In genomic region chr10:52033729-52034128, GRCm38 (mm10) we compare ENCODE assay signal across 32 mouse cellular contexts. TPM values are rescaled to one million over a fixed set of nuclear protein-coding genes. Genes with fewer than 3 reads are reported as not detected.
"Had no signal": no experiment of that assay in that cellular context is flagged by ENCODE, and none has a peak within 500 bp of the region (broad histone marks: within the 10 kb centered on the region; RNA-seq: fewer than 3 reads in every experiment).

No protein-coding gene starts in this region.

- DNase-seq: gastrocnemius, postnatal 14 days; heart, adult 18-20 months; heart, postnatal 10 days; heart, postnatal 4 days; kidney, adult 18-20 months; kidney, adult 8-10 months; kidney, postnatal 10 days; kidney, postnatal 25 days; kidney, postnatal 4 days; layer of hippocampus, postnatal 36 days; left cerebral cortex, postnatal 4 days had no signal

- H3K4me3 ChIP-seq: heart, embryonic 10.5 days; heart, embryonic 12.5 days; hindbrain, embryonic 10.5 days; hindbrain, embryonic 12.5 days; intestine, embryonic 15.5 days; layer of hippocampus, adult 2 months; limb, embryonic 13.5 days; limb, embryonic 15.5 days; liver, embryonic 12.5 days had no signal

- H3K4me2 ChIP-seq: heart, embryonic 12.5 days; hindbrain, embryonic 12.5 days; hindbrain, embryonic 14.5 days; intestine, embryonic 15.5 days; limb, embryonic 13.5 days; limb, embryonic 15.5 days; liver, embryonic 12.5 days had no signal

- ATAC-seq: hindbrain, embryonic 16.5 days; inflammation-experienced regulatory T-cells, adult 6 months; intestine, embryonic 15.5 days; intestine, postnatal 0 days; liver, embryonic 12.5 days had no signal

- H3K9ac ChIP-seq: heart, embryonic 12.5 days; hindbrain, embryonic 12.5 days; hindbrain, embryonic 14.5 days; intestine, embryonic 15.5 days; limb, embryonic 13.5 days; limb, embryonic 15.5 days; liver, embryonic 12.5 days had no signal

- H3K27ac ChIP-seq: heart, embryonic 10.5 days; hindbrain, embryonic 10.5 days; hindbrain, embryonic 12.5 days; hindbrain, embryonic 14.5 days; intestine, embryonic 15.5 days; layer of hippocampus, adult 2 months; limb, embryonic 13.5 days; limb, embryonic 15.5 days; liver, embryonic 12.5 days had no signal

- H3K36me3 ChIP-seq: heart, embryonic 10.5 days; heart, embryonic 12.5 days; hindbrain, embryonic 10.5 days; hindbrain, embryonic 12.5 days; intestine, embryonic 15.5 days; limb, embryonic 13.5 days; limb, embryonic 15.5 days; liver, embryonic 12.5 days had no signal

- H3K9me3 ChIP-seq: heart, embryonic 10.5 days; heart, embryonic 12.5 days; hindbrain, embryonic 10.5 days; hindbrain, embryonic 12.5 days; intestine, embryonic 15.5 days; limb, embryonic 13.5 days; limb, embryonic 15.5 days; liver, embryonic 12.5 days had no signal

- H3K4me1 ChIP-seq: hindbrain, embryonic 12.5 days; intestine, embryonic 15.5 days; limb, embryonic 13.5 days; liver, embryonic 12.5 days had no signal

RNA-seq across cellular contexts. Expression of gene Vgll2, which starts 11.4 kb away (rescaled TPM):
- total RNA-seq: granulocyte monocyte progenitor cell, adult 5-6 weeks; heart, postnatal 10 days; heart, postnatal 25 days; heart, postnatal 4 days; layer of hippocampus, adult 2 months; layer of hippocampus, postnatal 36 days; left cerebral cortex, adult 18-20 months; left cerebral cortex, adult 8-10 months; left cerebral cortex, postnatal 25 days; left cerebral cortex, postnatal 4 days; liver, adult 2 months had no signal
- polyA plus RNA-seq: heart, embryonic 14.5 days; inflammation-experienced regulatory T-cells, adult 6 months; intestine, postnatal 0 days; kidney, embryonic 14.5 days; liver, adult 2 months had no signal
